Mouse (Mus musculus): ENCODE results near the gene Pgls.

Gene Pgls

DNA sequence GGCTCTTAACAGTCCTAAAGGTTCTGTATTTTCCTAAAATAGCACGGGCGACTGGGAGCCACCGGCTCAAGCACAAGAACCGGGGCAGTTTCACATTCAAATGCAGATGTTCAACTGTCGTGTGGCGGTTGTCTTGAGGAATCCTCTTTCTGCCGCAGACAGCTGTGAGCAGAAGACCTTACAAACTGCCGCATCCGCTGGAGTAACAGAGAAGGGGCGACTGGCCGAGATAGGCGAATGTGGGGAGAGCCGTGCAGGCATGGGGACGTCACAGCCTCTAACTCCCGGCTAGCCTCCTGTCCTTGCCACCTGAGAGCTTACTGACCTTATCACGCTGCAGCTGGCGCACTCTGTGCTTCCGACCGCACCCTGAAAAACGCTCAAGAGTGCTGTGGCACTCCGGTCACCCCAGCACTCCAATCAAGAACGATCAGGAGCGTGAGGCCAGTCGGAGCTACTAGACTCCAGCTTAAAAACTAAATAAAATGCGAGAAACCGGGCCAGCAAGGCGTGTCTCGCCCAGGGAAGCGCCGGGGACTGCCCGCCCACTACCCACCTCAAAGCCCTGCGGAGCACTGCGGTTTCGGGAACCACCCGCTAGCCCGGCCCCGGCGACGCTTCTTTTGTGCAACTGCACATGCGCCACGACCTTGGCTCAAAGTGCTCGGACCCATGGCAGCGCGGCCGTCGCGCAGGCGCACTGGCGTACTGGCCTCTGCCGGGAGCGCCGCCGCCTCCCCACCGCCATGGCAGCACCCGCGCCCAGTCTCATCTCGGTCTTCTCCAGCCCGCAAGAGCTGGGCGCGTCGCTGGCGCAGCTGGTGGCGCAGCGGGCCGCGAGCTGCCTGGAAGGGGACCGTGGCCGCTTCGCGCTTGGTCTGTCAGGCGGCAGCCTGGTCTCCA, at the start of gene Pgls:
Pgls (plus strand) TSS at position 706 of the 903 bp plus-strand sequence.
- in situ Hi-C loops (cut with MboI, MseI): no loop called here

DNA sequence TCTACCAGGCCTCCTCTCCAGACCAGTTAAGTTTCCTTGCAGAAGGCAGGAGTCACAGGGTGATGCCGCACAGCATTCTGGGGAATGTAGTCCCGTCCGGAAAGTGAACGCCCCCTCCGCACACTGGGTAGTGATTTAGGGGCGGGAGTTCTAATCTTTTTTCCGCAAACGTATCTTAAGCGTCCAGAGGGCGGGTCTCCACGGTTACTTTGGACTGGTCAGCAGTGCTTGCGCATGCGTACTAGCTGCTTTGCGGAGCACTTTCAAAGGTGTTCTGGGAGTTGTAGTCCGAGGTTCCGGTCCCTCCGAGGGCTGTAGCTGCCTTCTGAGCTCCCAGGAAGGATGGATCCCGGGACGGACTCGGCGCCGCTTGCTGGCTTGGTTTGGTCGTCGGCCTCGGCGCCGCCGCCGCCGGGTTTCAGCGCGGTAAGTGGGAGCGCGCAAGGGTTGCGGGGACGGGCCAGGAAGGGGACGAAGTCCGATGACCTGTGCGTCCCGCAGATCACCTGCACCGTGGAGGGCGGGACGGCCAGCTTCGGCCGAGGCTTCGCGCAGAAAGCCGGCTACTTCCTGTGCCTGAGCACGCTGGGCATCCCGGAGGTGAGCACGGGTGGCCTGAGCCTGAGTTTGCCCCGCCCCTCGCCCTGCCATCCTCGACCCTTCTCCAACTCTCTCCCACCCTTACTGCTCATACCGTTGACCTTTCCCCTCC, 49.2 kb upstream of the Pgls start, which contains the start of gene Mvb12a:
Mvb12a (plus strand) TSS at position 291 of the 712 bp plus-strand sequence.
- in situ Hi-C loops (cut with MboI, MseI): no loop called here

DNA sequence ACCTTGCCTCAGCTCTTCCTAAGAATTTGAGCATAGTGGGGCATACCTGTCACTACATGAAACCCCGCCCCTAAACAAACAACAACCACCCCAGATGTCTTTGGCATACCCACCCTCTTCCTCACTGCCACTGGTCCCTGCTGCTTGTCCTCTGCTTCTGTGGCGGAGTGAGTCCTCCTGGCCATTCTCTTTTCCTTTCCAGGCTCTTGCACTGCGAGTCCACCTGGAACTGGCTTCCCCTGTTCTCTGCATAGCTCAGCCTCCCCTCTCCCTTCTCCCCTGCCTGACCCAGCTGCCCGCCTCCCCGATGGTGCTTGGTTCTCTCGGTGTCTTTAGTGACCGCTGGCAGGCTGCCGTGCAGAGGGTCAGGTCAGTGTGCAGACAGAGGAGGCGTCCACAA, 48.2 kb upstream of the Pgls start:
- in situ Hi-C loops (cut with MboI, MseI): no loop called here

DNA sequence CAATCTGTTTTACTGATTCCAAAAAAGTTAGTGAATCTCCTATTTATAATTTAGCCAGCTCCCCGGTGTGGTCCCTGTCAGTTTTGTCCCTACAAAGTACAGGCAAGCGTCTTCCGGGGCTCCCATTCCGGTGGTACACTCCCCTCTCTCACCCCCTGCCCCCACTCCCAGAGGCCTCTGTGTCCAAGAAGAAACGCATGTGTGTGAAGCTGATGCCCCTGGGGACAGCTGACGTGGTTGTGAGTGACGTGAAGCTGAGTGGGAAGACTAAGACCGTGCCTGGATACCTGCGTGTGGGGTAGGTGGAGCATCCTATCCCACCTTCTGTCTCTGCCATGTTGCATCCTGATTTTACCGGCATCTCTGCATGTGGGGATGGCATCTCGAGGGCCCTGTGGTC, 46.9 kb upstream of the Pgls start:
- in situ Hi-C loops (cut with MboI, MseI): no loop called here

DNA sequence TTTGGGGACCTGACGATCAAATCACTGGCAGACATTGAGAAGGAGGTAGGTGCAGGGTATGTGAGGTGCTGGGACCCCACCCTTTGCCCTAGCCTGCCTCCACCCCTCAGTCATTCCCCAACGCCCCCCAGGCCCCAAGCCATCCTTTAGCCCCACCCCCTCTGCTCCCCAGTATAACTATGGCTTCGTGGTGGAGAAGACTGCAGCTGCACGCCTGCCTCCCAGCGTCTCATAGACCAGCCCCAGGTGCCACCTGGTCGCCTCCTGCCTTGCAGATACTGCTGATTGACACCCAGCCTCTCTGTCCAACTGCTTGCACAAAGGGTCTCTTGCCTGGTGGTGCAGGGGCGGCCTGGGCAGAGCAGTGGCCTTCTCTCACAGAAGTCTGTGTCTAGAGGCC, 44.4 kb upstream of the Pgls start:
- in situ Hi-C loops (cut with MboI, MseI): no loop called here

DNA sequence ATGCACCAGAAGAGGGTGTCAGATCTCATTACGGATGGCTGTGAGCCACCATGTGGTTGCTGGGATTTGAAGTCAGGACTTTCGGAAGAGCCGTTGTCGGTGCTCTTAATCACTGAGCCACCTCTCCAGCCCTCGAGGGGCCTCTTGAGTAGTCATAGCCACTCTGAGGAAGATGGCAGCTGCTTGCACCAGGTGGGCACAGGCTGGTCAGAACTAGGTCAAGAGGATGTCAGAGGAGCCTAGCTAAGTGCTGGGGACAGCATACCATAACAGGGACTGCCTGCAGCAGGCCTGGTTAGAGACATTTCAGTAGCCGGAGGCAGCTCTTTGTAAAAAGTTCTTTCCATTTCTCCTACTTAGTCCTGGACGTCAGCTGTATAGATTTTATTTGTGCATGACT, 41.2 kb upstream of the Pgls start:
- in situ Hi-C loops (cut with MboI, MseI): no loop called here

DNA sequence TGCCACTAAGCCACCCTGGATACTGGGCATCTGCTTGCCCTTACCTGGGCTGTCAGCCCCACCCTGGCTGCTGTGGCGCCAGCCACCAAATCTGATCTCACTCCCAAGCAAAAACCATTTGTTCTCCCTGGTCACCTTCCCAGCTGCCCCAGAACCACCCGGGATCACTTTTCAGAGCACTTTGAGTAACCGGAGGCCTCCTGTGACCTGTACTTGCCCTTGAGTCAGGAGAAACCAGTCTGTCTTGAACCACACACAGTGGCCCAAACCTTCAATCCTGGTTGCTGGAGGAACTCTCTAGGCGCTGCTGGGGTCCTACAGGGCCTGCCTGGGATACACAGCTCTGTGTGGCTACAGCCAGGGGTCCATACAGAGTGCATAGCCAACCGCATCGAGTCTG, 39.2 kb upstream of the Pgls start:
- in situ Hi-C loops (cut with MboI, MseI): no loop called here

DNA sequence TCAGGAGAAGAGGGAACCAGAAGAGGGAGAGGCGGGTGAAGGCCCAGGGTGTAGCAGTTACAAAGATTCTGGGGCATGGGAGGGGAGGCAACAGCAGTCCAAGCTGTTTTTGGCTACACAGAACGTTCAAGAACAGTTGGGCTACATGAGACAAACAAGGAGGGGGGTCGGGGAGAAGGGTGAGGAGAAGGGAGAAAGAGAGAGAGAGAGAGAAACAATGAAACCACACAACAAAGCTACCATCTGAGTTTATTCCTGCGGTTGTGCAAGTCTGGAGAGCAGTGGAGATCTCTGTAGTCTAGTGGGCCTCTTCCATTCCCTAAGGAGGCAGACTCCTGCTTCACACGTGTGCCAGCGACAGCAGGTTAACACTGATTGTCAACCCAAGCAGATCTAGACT, 38.0 kb upstream of the Pgls start:
- in situ Hi-C loops (cut with MboI, MseI): no loop called here

DNA sequence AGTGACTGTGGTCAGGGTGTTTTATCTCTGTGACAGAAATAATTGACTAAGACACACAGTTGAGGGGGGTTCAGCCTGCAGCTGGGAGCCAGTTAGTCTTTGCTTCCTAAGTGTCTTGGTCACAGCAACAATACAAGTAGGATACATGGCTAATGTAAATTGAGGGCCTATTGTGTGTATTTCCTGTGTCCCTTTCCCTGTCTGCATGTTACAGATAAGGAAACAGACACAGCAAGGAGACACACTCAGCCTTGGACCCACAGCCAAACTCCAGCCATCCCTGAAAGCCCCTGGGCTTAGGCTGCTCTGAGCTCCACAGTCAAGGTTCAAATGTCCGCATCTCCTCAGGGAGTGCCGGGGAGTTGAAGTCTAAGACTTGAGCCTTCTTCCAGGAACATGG, 37.3 kb upstream of the Pgls start:
- in situ Hi-C loops (cut with MboI, MseI): no loop called here

DNA sequence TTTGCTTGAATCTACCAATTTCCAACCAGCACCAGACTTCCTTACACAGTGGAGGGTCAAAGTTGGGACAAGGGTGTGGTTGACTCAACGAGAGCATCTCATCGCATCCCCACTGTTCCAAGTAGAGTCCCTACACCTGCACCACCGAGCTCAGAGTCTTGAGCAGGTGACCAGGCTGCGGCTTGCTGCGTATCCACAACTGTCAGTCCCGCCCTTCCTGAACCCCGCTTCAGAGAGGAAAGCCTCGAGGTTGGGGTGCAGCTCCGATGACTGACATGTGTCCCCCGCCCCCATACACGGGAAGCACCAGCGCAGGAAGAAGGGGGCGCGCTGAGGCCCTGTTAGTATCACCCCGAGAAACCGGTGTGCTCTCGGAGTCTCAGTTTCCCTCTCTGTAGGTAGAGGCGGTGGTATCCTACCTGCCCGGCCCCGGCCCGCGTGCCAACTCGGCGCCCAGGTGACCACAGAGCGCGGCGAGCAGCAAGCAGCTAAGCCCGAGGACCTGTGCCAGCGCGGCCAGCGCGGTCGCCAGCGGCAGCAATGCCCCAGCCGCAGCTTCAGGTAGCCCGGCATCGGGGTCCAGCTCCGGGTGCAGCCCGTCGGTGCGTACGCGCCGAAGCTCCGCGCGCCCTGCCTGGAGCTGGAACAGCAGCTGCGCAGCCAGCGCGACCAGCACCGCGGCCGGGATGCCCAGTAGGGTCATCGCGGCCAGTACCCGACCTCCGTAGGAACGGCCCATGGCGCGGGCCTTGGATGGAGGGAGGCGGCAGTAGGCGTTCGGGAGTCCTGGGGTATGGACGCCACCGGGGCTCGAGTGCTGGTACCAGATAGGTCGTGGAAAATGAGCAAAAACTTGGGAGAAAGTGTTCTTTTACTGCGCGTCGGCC, 33.7 kb upstream of the Pgls start, which contains the start of gene Tmem221:
Tmem221 (minus strand) TSS at position 801 of the 887 bp plus-strand sequence.
- in situ Hi-C loops (cut with MboI, MseI): no loop called here

DNA sequence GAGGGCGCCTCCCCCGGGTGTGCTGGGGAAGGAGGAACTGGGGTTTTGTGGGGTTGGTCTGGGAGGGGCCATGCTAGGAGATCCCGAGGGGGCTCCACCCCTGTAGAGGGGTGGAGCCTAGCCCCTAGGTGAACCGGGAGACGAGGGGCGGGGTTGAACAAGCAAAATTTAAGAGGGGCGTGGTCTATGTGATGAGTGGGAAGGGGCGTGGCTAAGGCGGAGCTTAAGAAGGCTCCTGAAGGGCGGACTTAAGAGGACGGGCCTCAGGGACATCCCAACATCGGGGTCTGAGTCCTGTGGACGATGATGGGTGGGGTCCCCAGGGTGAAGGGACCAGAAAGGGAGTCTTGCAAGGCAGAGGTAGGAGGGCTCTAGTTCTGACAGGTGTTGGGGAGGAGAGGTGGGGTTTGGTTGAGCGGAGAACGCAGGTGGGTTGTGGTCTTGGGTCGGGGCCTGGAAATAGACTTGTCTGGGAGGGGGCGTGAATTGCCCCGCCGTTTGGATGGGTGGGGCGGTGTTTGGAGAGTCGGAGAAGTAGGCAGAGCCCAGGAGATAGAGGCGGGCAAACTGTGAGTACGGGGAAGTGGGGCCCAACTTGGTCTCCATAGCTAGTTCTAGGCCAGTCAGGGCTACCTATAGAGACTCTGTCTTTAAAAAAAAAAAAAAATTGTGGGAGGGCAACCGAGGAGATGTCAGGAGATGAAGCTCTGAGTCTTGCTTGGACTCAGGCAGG, 32.9 kb upstream of the Pgls start:
- in situ Hi-C loops (cut with MboI, MseI): no loop called here

DNA sequence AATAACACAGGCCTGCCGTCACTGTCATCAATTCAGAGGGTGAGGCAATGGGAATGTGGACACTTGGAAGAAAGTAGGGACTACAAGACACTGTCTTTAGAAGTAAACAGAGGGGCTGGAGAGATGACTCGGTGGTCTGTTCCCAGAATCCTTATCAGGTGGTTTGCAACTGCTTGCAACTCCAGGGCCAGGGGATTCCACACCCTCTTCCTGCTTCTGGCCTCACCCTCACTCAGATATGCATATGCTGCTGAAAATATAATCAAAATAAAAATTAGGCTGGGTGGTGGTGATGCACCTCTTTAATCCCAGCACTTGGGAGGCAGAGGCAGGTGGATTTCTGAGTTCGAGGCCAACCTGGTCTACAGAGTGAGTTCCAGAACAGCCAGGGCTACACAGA, 31.9 kb upstream of the Pgls start:
- in situ Hi-C loops (cut with MboI, MseI): loop anchor here (5.0 kb wide), 1 partner anchor 72 kb away; no protein-coding TSS in a partner anchor

DNA sequence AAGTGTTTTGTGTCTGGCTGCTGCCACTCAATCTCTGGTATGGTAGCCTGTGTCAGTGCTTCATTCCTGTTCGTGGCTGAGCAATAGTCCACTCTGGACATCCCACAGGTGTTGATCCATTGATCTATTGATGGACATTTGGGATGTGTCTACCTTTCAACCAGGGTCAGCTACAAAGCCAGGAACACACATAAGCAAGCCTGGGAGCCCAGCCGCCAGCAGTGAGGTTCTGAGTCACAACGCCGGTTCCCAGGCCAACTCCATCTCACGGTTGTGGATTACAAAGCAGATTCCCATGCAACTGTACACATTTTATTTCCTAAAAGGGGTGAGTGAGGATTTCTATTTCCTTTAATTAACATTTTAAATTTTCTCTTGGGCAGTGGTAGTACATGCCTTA, 31.2 kb upstream of the Pgls start:
- in situ Hi-C loops (cut with MboI, MseI): loop anchor here (5.0 kb wide), 1 partner anchor 72 kb away; no protein-coding TSS in a partner anchor

DNA sequence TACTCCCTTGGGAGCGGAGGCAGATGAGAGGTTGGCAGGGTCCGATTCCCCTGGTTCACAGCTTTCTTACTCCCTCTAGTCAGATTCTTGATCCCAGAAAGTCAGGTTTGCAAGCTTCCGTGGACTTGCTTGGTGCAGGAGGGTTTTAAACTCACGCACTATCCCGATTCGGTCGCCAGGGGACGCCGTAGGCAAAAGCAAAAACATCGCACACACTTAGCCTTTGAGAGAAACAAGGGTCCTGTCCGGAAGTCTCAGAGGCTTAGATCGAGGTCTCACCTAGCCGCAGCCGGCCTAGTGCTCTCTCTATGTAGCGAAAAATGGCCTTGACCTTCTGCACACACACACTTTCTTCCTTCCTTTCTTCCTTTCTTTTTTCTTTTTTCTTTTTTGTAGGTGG, 30.6 kb upstream of the Pgls start:
- in situ Hi-C loops (cut with MboI, MseI): loop anchor here (5.0 kb wide), 1 partner anchor 71 kb away; no protein-coding TSS in a partner anchor

DNA sequence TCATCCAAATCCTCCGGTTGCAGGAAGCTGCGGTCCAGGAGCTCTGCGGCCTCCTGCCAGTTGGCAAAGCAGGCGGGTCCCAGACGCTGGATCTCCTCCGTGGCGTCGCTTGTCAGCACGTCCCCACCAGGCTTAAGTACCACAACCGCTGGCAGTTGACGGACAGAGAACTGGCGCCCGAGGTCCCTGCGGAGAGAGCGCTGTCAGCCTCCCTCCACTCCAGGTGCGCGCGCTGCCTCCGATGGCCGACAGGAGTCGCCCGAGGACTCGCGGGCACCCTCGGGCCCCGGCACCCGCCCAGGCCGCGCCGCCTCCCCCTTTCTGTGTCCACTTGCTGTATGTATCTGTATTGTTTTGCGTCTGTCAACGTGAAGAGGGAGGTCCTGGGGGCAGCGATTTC, 29.2 kb upstream of the Pgls start:
- in situ Hi-C loops (cut with MboI, MseI): loop anchor here (5.0 kb wide), 1 partner anchor 70 kb away; no protein-coding TSS in a partner anchor

DNA sequence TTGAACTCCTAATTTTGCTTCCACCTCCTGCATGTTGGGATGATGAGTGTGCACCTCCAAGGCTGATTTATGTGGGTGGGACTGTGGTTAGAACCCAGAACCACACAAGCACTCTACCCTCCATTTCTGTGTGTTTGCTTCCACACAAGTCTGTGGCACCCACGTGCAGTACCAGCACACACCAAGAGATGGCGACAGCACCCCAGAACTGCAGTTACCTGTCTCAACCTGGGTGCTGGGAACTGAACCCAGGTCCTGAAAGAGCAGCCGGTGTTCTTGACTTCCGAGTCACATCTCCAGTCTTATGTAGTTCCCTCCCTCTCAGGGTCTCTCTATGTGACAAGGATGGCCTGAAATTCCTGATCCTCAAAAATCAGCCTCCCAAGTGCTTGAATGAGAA, 28.0 kb upstream of the Pgls start:
- in situ Hi-C loops (cut with MboI, MseI): loop anchor here (5.0 kb wide), 1 partner anchor 68 kb away; no protein-coding TSS in a partner anchor

DNA sequence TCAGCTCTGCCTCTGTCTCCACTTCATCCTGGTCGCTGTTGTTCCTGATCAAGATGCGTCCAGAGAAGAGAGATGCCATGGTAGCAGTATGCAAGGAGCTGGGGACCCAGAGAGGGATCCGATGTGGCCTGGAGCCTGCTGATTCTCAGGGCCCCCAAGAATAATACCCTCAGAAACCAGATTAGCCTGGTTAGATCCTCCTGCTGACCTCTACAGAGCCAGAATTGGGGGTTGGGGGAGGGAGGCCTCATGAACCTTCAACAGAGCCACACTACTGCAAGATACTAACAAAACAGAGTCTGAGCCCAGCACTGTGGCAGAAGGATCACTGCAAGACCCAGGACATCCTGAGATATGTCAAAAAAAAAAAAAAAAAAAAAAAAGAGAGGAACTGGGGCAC, 25.5 kb upstream of the Pgls start, which contains the start of gene Nxnl1:
Nxnl1 (minus strand) TSS at position 101 of the 400 bp plus-strand sequence.
- in situ Hi-C loops (cut with MboI, MseI): loop anchor here (5.0 kb wide), 1 partner anchor 91 kb away; no protein-coding TSS in a partner anchor

DNA sequence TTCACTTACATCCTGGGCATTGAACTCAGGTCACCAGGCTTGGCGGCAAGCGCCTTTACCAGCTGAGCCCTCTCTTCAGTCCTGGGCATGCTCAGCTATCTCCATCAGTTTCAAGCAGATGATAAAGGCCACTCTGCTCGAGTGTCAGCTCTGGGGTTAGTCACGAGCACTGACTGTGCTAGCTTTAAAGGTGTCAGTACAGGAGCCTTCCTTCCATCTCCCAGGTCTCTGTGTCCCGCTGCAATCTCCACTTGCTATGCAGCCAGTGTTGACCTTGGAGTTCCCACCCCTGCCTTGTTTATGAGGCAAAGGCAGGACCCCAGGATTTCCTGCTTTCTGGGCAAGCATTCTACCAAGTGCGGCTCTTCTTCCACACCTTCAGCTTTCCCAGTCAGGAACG, 24.4 kb upstream of the Pgls start:
- in situ Hi-C loops (cut with MboI, MseI): loop anchor here (5.0 kb wide), 1 partner anchor 90 kb away; no protein-coding TSS in a partner anchor

DNA sequence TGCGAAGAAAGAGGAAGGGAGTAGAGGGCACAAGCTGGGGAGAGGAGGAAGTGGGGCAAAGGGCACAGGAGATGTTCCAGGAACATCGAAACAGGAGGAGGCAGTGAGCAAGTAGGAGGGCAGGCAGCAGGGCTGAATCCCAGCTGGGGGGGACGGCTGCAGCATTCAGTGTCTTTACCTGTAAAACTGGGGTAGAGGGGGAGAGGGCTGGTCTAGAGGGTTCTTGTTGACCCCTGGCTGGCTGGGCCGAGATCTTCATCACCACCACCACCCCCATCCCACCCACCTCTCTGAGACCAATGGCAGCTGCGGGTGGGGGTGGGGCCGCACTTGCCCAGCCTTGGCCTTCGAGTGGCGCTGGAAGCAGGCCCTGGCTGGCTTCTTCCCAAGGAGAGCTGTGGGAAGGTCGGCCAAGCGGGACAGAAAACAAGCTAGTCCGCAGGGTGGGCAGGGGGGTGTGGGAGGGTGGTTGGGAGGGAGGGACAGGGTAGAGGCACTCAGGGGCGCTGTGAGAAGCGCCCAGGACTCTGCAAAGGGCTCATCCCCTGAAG, 23.5 kb upstream of the Pgls start, which contains the start of gene Slc27a1:
Slc27a1 (plus strand) TSS at position 496 of the 551 bp plus-strand sequence.
- in situ Hi-C loops (cut with MboI, MseI): loop anchor here (5.0 kb wide), 1 partner anchor 89 kb away; no protein-coding TSS in a partner anchor

DNA sequence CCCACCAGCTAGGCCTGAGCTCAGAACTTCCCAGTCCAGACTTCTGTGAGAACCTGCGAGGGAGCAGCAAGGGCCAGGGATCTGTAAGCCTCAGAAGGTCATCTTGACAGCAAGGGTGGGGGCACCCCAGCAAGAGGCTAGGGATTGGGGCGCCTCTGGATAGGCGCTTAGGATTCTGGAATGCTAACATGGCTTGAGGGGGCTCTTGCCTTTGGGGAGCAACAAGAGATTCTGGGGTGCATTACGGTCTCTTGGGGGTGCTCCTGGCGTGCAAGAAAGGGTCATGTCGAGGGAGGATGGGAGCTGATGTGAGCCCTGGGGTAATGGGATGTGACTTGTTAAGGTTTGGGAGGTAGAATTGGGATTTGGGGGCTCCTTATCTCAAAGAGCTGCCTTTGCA, 23.0 kb upstream of the Pgls start:
- in situ Hi-C loops (cut with MboI, MseI): loop anchor here (5.0 kb wide), 1 partner anchor 88 kb away; no protein-coding TSS in a partner anchor

All from regulatory T cell (primary cell).